Mouse (Mus musculus) G1E (cell line): ENCODE measurements around the gene Nthl1.

Experiments used
- CTCF ChIP-seq: IDR thresholded peaks from 2 replicates; pipeline ENCODE4 v1.5.1; 2012; ENCODE audit warnings: low read depth, low read length, inconsistent platforms, mixed read lengths
- GATA1 ChIP-seq: IDR thresholded peaks from 2 replicates; pipeline ENCODE4 v1.6.1; 2012; ENCODE audit warnings: borderline replicate concordance, low read length, inconsistent platforms, mixed read lengths
- POLR2AphosphoS5 ChIP-seq: IDR thresholded peaks from 2 replicates; pipeline ENCODE4 v1.6.1; 2012; ENCODE audit warnings: low read depth, low read length, inconsistent platforms; ENCODE audit not compliant: insufficient replicate concordance

GRCm38 (mm10) chr17:24596073-24596466 is 36.4 kb upstream of the Nthl1 start:
- no peak for TF ChIP-seq CTCF
- no peak for TF ChIP-seq GATA1
- TF ChIP-seq POLR2AphosphoS5, result no peak
